Mouse (Mus musculus) forebrain, embryonic 12.5 days (tissue): ENCODE data around the gene Tbcel. TPM values are rescaled to one million over a fixed set of nuclear protein-coding genes. Genes with fewer than 3 reads are reported as not detected.

ENCODE experiments used
- ATAC-seq: fragments of 200-750 bp; cut with Nextera tagmentation; 2 replicates; pipeline ENCODE4 v1.8.0; 2017; ENCODE audit warnings: moderate TSS enrichment; ENCODE audit not compliant: low FRiP score
- H3K27ac ChIP-seq: fragments of 300-500 bp; sonication (generic); 2 replicates; pipeline ENCODE4 v1.5.1; 2016; ENCODE audit warnings: mild to moderate bottlenecking
- H3K27me3 ChIP-seq: fragments of 300-500 bp; sonication (generic); 2 replicates; pipeline ENCODE4 v1.6.1; 2016; ENCODE audit warnings: mild to moderate bottlenecking
- H3K36me3 ChIP-seq: fragments of 300-500 bp; sonication (generic); replicated peaks from 2 replicates; pipeline ENCODE4 v1.6.1; 2016; ENCODE audit warnings: mild to moderate bottlenecking
- H3K4me1 ChIP-seq: fragments of 300-500 bp; sonication (generic); 2 replicates; pipeline ENCODE4 v1.6.1; 2016
- H3K4me2 ChIP-seq: fragments of 300-500 bp; sonication (generic); 2 replicates; pipeline ENCODE4 v1.6.1; 2016; ENCODE audit warnings: mild to moderate bottlenecking, moderate library complexity
- H3K4me3 ChIP-seq: fragments of 300-500 bp; sonication (generic); replicated peaks from 2 replicates; pipeline ENCODE4 v1.5.1; 2016; ENCODE audit warnings: mild to moderate bottlenecking
- H3K9ac ChIP-seq: fragments of 300-500 bp; sonication (generic); 2 replicates; pipeline ENCODE4 v1.6.1; 2016; ENCODE audit warnings: mild to moderate bottlenecking
- H3K9me3 ChIP-seq: fragments of 300-500 bp; sonication (generic); 2 replicates; pipeline ENCODE4 v1.6.1; 2016
- WGBS: fragments of 180-500 bp; shearing (Covaris S2); methylation state at CpG from one replicate; pipeline ENCODE4 v1.1.7; 2016; 5-methylcytosine and 5-hydroxymethylcytosine counted together
- polyA plus RNA-seq: library from polyadenylated mRNA; unstranded; fragments of >200 nt; fragmentation: Nextera tagmentation; extraction: Ambion mirVana; gene quantifications from 2 replicates; pipeline ENCODE4 v1.2.1, GENCODE M21; 2016

The Tbcel gene
- polyA plus RNA-seq, 1 experiment from 2014 or later = 6.1 TPM

DNA sequence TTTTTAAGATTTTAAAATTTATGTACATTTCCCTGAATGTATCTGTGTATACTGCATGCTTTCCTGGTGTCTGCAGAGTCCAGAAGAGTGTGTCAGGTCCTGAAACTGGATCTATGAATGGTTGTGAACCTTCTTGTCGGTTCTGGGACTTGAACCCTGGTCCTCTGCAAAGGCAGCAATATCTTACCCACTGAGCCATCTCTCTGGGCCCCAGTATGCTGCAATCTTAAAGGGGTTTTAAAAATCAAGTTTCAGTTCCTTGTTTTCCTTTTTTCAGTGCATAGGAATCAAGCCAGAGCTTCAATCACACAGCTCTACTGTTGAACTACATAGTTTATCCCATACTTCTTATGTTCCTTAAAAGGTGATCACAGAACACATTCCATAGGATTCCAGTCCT, 24.7 kb downstream of the Tbcel start:
- Histone ChIP-seq H3K9ac (no peak overlapping the region), H3K9me3 (no peaks in the 10 kb centered on the region), H3K27ac (no peak overlapping the region), H3K4me2 (no peak overlapping the region), H3K36me3 (no peaks in the 10 kb centered on the region), H3K27me3 (no peaks in the 10 kb centered on the region), H3K4me1 (no peaks in the 10 kb centered on the region), H3K4me3 (no peak overlapping the region)
- no peak for ATAC-seq
- WGBS = 88% methylated on average over 1 of the region's 1 CpGs

DNA sequence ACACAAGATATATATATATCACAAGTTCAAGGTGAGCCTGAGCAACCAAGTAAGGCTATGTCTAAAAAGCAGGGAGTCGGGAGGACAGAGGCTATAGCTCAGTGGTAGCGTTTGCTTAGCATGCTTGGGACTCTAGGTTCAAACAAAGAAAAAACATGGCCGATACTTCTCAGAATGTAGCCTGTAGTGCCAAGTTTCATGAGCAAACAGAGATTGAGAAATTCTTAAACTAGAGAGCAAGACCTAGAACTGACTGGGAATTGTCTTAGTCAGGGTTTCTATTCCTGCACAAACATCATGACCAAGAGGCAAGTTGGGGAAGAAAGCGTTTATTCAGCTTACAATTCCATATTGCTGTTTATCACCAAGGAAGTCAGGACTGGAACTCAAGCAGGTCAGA, 31.4 kb downstream of the Tbcel start:
- Histone ChIP-seq H3K9ac (no peak overlapping the region), H3K4me3 (no peak overlapping the region), H3K9me3 (no peaks in the 10 kb centered on the region), H3K36me3 (no peaks in the 10 kb centered on the region), H3K27ac (no peak overlapping the region), H3K4me1 (peaks cover 9% of the 10 kb centered on the region), H3K4me2 (no peak overlapping the region), H3K27me3 (0 out of 2 replicates have a peak, but pooled peaks cover 7% of the 10 kb centered on the region)
- 93% methylated on average over 4 of the region's 4 CpGs for WGBS
- ATAC-seq = no peak

DNA sequence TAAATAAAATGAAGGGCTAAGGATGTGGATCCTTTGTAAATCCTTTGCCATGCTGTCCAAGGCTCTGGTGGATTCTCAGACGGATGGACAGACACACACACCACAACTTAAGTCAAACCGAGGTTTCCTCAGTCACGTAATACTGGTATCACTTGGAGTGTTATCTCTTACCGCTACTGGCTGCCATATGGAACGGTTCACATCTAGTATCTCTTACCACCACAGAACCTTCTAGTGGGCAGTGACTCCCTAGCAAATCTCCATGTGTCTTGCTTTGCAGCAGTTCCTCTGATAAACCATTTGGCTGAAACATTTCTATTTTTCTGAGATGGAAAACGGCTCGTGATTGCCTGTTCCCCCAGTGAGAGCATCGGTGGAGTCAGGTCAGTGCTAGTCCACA, 33.4 kb downstream of the Tbcel start:
- Histone ChIP-seq H3K9ac (no peak overlapping the region), H3K4me3 (no peak overlapping the region), H3K4me2 (no peak overlapping the region), H3K27me3 (0 out of 2 replicates have a peak, but pooled peaks cover 7% of the 10 kb centered on the region), H3K27ac (no peak overlapping the region), H3K9me3 (no peaks in the 10 kb centered on the region), H3K4me1 (peaks cover 16% of the 10 kb centered on the region), H3K36me3 (no peaks in the 10 kb centered on the region)
- ATAC-seq = no peak
- 83% methylated on average over 8 of the region's 8 CpGs for WGBS

DNA sequence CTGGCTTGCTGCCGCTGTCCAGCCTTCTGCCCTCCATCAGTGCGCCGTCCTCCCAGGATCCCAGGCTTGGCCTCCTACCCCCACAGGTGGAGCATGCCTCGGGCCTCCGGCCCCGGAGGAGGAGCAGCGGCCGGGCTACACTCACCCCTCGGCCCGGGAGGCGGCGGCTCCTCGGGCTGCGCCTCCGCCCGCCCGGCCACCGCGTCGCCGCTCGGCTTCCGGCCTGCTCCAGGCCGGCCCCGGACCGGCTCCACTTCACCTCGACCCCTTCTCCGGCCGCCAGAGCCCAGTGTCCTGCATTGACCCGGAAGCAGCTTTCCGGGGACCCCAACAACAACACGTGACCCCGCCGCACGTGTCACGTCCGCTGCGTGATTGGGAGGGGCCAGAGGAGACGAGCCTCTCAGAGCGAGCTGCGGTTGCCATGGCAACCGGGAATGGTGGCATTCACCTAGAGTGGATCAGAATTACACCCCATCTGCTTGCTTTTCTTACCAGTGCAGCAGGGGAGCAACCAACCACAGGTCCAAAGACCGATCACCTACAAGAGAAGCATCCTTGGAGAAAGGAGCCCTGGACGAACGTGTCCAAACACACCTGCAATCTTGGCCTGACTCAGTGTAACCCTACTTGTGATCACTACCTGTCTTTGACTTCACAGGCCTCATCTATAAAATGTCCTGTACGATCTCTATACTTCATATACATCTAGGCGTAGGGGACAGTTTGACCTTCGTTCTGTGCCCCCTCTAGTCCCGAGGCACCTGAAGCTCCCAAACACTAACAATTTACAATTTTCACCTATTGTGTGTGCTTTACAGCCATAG, 35.5 kb downstream of the Tbcel start:
- Histone ChIP-seq H3K27me3 (0 out of 2 replicates have a peak, but pooled peaks cover 7% of the 10 kb centered on the region), H3K9me3 (no peaks in the 10 kb centered on the region), H3K36me3 (no peaks in the 10 kb centered on the region), H3K27ac (peak overlapping the region; percentile 57; the same call in 1 of the 2 replicates), H3K4me1 (peaks cover 16% of the 10 kb centered on the region), H3K9ac (peak overlapping the region; percentile 90), H3K4me2 (peak overlapping the region; percentile 84), H3K4me3 (peak overlapping the region; percentile 82)
- 6% methylated on average over 49 of the region's 49 CpGs for WGBS
- peak; percentile 97 for ATAC-seq

- Histone ChIP-seq H3K27me3 (0 out of 2 replicates have a peak, but pooled peaks cover 7% of the 10 kb centered on the region), H3K4me1 (peaks cover 16% of the 10 kb centered on the region), H3K27ac (no peak overlapping the region), H3K9ac (peak overlapping the region; percentile 90; the same call in 1 of the 2 replicates), H3K36me3 (no peaks in the 10 kb centered on the region), H3K4me2 (peak overlapping the region; percentile 84), H3K4me3 (peak overlapping the region; percentile 82), H3K9me3 (no peaks in the 10 kb centered on the region)
- WGBS = 45% methylated on average over 4 of the region's 4 CpGs
- ATAC-seq = no peak
Observed at GRCm38 (mm10) chr9:42471214-42471613, 36.4 kb downstream of the Tbcel start.

GRCm38 (mm10) chr9:42469323-42469722, 38.3 kb downstream of the Tbcel start:
- no peak overlapping the region for H3K4me2 ChIP-seq

GRCm38 (mm10) chr9:42468360-42468759, 39.2 kb downstream of the Tbcel start:
- Histone ChIP-seq H3K36me3 (no peaks in the 10 kb centered on the region), H3K9me3 (no peaks in the 10 kb centered on the region), H3K27ac (no peak overlapping the region), H3K4me2 (no peak overlapping the region), H3K4me3 (no peak overlapping the region), H3K4me1 (peaks cover 20% of the 10 kb centered on the region), H3K9ac (no peak overlapping the region), H3K27me3 (0 out of 2 replicates have a peak, but pooled peaks cover 4% of the 10 kb centered on the region)
- no peak for ATAC-seq
- 96% methylated on average over 5 of the region's 5 CpGs for WGBS

More at GRCm38 (mm10) chr9:42469323-42469722, 38.3 kb downstream of the Tbcel start:
- Histone ChIP-seq H3K27me3 (0 out of 2 replicates have a peak, but pooled peaks cover 7% of the 10 kb centered on the region), H3K9ac (no peak overlapping the region), H3K4me3 (no peak overlapping the region), H3K36me3 (no peaks in the 10 kb centered on the region), H3K27ac (no peak overlapping the region), H3K9me3 (no peaks in the 10 kb centered on the region), H3K4me1 (peaks cover 16% of the 10 kb centered on the region)
- WGBS = 96% methylated on average over 15 of the region's 15 CpGs
- no peak for ATAC-seq

GRCm38 (mm10) chr9:42467116-42467815, 40.3 kb downstream of the Tbcel start:
- ATAC-seq = no peak
- WGBS = 84% methylated on average over 12 of the region's 12 CpGs
- peaks cover 19% of the 10 kb centered on the region for H3K4me1 ChIP-seq

GRCm38 (mm10) chr9:42465661-42466091, 41.9 kb downstream of the Tbcel start:
- Histone ChIP-seq H3K4me2 (no peak overlapping the region), H3K9me3 (no peaks in the 10 kb centered on the region), H3K4me1 (peaks cover 8% of the 10 kb centered on the region), H3K36me3 (no peaks in the 10 kb centered on the region), H3K9ac (no peak overlapping the region), H3K27ac (no peak overlapping the region), H3K27me3 (no peaks in the 10 kb centered on the region), H3K4me3 (no peak overlapping the region)
- ATAC-seq = no peak
- 87% methylated on average over 5 of the region's 5 CpGs for WGBS

More at GRCm38 (mm10) chr9:42467116-42467815, 40.3 kb downstream of the Tbcel start:
- Histone ChIP-seq H3K9ac (no peak overlapping the region), H3K4me3 (no peak overlapping the region), H3K27me3 (no peaks in the 10 kb centered on the region), H3K36me3 (no peaks in the 10 kb centered on the region), H3K9me3 (no peaks in the 10 kb centered on the region), H3K27ac (no peak overlapping the region), H3K4me2 (no peak overlapping the region)

DNA sequence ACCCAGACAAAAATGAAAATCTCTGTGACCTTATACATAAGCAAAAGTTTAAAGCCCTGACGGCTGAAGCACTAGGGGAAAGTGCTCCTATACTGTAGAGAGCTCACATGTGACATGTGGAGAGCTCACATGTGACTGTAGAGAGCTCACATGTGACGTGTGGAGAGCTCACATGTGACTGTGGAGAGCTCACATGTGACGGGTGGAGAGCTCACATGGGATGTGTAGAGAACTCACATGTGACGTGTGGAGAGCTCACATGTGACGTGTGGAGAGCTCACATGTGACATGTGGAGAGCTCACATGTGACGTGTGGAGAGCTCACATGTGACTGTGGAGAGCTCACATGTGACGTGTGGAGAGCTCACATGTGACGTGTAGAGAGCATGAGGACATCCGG, 43.4 kb downstream of the Tbcel start:
- Histone ChIP-seq H3K27me3 (no peaks in the 10 kb centered on the region), H3K36me3 (no peaks in the 10 kb centered on the region), H3K4me3 (no peak overlapping the region), H3K9me3 (no peaks in the 10 kb centered on the region), H3K4me2 (no peak overlapping the region), H3K9ac (no peak overlapping the region), H3K4me1 (peaks cover 10% of the 10 kb centered on the region), H3K27ac (no peak overlapping the region)
- no peak for ATAC-seq
- WGBS = 93% methylated on average over 9 of the region's 9 CpGs

DNA sequence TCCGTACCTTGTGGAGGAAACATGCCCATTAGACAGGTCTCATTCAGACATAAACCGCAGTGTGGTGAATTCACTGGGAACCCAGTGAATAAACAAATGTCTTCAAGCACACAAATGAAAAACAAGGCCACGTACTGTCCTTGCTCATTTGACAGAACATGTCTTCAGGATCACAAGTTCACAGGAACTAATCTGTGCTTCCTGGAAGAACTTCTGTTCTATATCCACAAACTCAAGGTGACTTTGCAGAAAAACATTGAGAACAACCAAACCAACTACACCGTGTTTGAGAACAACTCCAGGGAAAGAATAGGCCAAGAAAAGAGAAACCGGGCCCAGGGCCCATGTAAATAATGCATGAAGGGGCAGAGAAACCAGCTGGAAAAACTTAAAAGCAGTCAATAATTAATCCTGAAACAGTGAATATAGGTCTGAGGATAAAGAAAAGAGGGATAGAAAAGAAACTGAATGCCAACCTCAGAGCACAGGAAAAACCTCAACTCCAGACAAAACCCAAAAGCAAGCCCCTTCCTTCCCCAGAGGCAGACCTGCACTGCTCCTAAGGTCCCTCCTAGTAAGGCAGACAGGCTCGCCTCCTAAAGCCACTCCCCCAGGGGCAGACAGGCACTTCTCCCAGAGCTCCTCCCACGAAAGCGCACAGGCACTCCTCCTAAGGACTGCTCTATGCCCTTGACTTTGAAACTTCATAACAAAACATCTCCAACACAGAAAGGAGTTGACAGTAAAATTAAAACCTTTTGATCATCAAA, 44.2 kb downstream of the Tbcel start:
- Histone ChIP-seq H3K9me3 (no peaks in the 10 kb centered on the region), H3K4me1 (peaks cover 12% of the 10 kb centered on the region), H3K4me3 (no peak overlapping the region), H3K9ac (no peak overlapping the region), H3K4me2 (no peak overlapping the region), H3K36me3 (no peaks in the 10 kb centered on the region), H3K27me3 (no peaks in the 10 kb centered on the region), H3K27ac (0 out of 2 replicates have a peak overlapping the region, but pooled peaks have one; percentile 42)
- 59% methylated on average over 8 of the region's 8 CpGs for WGBS
- no peak for ATAC-seq
